Mouse (Mus musculus): ENCODE data around the gene Poldip2.
"Not testable (repeated sequence)": the region's sequence is repeated elsewhere in the genome, so short reads cannot be mapped to it uniquely, and the experiment has no call there.

Poldip2 gene

DNA sequence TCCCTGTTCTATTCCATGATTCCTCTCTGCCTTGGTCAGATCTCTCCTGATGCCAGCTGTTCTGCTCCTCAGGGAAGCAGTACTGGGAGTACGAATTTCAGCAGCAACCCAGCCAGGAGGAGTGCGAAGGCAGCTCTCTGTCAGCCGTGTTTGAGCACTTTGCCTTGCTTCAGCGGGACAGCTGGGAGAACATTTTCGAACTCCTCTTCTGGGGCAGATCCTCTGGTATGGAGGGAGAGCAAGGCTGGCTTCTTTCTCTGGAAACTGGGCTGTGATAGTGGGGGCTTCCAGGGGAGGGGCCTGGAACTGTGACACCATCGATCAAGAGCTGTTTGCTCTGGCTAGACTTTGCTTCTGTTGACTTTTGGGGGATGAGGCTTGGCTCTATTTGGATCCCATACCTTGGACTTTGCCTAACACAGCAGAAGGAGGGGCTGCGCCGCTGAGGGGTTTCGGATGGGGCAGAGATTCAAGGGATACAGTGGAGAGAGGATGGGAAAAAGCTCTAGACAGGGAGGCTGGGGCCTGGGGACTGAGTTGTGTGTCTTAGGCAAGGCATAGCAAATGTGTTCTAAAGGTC is 11.3 kb upstream of the Poldip2 start:
- DNase-seq (ENCODE audit: extremely low spot score, low spot score), result no peak

- no peak for DNase-seq (ENCODE audit: extremely low spot score, low spot score)
Observed at GRCm38 (mm10) chr11:78501529-78501928, 10.5 kb upstream of the Poldip2 start.

GRCm38 (mm10) chr11:78502909-78503650 is 8.9 kb upstream of the Poldip2 start, which contains the start of gene Sebox:
Gene Sebox (plus strand): TSS chr11:78503447.
- no peak for DNase-seq (ENCODE audit: extremely low spot score, low spot score)

GRCm38 (mm10) chr11:78505430-78505829 is 6.6 kb upstream of the Poldip2 start:
- no peak for DNase-seq (ENCODE audit: extremely low spot score, low spot score)

DNA sequence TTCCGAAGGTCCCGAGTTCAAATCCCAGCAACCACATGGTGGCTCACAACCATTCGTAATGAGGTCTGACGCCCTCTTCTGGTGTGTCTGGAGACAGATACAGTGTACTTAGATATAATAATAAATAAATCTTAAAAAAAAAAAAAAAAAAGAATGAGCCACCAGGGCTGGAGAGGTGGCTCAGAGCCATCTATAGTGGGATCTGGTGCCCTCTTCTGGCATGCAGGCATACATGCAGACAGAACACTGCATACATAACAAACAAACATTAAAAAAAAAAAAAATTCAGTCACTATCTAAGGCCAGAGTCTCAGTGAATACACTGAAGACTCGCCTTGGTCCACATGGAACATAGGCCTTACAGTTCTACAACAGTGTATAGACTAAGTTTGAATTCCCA is 2.8 kb upstream of the Poldip2 start:
- DNase-seq (ENCODE audit: extremely low spot score, low spot score), result no peak

DNA sequence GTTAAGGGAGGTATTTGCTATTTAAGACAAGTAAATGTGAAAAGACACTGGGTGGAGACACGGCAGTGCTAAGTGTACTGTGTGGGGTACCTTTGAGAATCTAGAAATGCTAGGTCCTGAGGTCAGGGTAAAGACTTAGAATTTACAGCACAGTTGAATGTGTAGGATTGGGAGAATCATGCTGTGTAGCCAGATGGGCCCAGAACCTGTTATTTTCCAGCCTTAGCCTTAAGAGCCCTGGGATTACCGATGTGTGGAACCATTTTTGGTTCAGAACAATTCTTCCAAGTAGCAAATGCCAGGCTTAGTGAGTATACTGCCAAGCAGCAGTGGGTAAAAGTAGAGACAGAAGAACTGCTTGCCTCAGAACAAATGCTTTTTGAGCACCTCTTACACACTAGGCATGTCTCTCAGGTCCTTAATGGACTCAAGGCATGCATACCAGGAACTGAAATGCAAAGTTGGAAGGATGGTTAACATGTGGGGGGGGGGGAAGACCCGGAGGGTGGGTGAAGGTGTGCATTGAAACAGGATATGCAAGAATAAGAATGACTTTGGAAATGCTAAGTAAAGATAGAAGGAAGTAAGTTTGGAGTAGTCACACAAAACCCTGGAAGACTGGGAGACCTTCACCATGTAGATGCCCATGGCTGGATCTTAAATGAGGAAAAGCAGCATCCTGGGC is 1.3 kb downstream of the Poldip2 start:
- DNase-seq (ENCODE audit: extremely low spot score, low spot score), result no peak

GRCm38 (mm10) chr11:78515549-78516325 is 3.7 kb downstream of the Poldip2 start:
- DNase-seq (ENCODE audit: extremely low spot score, low spot score), result no peak

DNA sequence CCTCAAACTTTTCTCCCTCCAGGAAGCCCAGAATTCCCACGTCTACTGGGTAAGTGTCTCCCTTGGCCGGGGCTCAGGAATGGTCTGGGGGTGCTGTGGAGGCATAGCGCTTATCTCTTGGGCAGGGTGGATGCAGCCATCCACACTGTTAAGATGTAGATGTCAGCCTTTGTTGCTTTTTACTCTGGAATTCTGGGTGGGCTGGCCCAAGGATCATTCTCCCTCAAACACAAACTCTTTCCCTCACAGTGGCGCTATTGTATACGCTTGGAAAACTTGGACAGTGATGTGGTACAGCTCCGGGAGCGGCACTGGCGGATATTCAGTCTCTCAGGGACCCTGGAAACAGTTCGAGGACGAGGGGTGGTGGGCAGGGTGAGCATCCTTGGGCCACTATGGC is 6.9 kb downstream of the Poldip2 start:
- no peak for DNase-seq (ENCODE audit: extremely low spot score, low spot score)

GRCm38 (mm10) chr11:78521880-78522279 is 9.9 kb downstream of the Poldip2 start:
- DNase-seq (ENCODE audit: extremely low spot score, low spot score), result no peak

DNA sequence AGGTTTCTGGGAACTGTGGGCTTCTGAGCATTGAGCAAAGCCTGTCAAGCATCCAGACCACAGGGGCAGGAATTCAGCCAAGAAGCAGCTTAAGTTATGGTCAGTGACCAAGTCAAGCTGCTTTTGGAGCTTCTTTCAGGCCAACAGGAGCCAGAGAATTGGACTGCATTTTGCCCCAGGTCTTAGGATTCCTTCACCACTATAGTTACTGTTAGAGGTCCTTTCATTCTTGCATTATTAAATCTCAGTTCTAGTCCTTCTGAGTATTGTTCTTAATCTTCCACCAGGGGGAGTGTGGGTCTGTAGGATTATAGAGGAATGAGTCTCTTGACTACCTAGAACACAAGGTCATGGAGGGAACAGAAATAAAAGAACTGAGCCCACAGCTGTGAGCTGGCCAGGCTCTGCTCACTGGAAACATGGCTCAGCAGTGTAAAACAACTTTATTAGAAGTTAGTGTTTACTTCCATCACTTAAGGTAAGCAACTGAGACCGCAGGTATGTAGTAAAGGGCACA is 10.5 kb downstream of the Poldip2 start:
- DNase-seq (ENCODE audit: extremely low spot score, low spot score), result no peak

- no peak for DNase-seq (ENCODE audit: extremely low spot score, low spot score)
Observed at GRCm38 (mm10) chr11:78523241-78523955, 11.4 kb downstream of the Poldip2 start.

DNA sequence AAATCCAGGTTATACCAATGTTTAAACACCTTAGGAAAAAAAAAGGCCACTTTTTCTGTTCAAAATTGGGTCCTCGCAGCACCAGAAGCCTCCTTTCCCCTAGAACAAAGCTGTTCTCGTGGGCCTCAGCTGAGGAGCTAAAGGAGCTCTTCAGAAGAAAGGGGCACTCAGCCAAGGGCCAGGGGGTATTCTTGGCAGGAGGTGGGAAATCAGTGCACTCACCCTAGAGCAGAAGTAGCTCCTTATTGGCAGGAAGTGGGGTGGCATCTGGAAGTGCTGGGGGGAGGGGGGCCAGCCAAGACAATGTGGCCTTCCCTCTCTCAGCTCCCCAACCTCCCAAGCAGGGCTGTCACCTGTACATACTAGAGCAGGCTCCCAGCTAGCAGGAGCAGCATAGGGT is 12.8 kb downstream of the Poldip2 start:
- no peak for DNase-seq (ENCODE audit: extremely low spot score, low spot score)

- DNase-seq (ENCODE audit: extremely low spot score, low spot score), result no peak
Observed at GRCm38 (mm10) chr11:78528714-78529113, 16.7 kb downstream of the Poldip2 start.

DNA sequence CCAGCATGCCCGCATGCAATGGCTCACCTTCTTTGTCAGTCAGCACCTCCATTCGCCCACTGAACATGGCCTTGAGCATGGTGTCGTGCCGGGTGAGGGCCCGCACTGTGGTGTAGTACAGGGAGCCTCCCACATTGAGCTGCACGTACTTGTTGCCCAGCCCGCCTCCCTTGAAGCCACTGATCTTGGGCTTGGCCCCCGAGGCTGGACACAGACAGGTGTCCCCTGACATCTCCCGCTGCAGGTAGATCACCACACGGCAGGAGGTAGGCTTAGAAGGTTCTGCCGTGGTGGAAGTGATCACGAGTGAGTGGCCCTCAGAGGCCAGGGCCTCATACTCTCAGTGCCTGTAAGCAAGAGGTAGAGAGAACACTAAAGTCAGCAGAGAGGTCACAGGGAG is 18.0 kb downstream of the Poldip2 start:
- no peak for DNase-seq (ENCODE audit: extremely low spot score, low spot score)

DNA sequence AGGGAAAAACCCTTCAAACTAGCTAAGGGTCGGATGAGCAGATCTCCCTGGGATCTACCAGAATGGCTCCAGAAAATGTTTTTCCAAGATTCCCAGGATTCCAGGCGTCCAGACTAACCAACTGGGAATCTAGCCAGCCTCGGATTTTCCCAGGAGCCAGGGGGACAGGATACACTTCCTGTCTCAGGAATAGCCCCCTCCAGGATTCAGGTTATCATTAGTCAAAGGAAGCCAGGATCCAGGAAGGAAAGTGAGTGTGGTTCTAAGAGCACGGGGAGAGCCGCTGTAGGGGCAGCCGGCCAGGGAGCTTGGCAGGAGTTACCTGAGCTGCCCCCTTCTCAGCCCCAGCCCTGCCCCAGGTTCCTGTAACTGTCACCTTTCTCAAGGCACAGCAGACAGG is 19.1 kb downstream of the Poldip2 start:
- DNase-seq (ENCODE audit: extremely low spot score, low spot score), result no peak

- DNase-seq (ENCODE audit: extremely low spot score, low spot score), result not testable (repeated sequence)
Observed at GRCm38 (mm10) chr11:78531515-78531914, 19.5 kb downstream of the Poldip2 start.

DNA sequence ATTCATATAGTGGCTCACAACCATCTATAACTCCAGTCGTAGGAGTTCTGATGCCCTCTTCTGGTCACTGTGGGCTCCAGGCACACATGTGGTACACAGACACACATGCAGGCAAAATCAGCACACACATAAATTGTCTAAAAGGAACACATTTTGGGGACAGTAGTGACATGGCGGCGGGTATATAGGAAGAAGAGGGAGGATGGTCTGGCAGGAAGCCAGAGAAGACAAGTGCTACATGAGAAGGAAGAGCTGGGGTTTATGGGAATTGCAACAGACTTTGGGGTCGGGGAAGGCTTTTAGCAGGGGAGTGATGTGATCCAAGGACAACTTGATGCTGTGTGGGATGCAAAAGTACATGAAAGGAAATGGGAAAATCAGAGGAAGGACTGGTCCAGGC is 22.5 kb downstream of the Poldip2 start:
- no peak for DNase-seq (ENCODE audit: extremely low spot score, low spot score)

DNA sequence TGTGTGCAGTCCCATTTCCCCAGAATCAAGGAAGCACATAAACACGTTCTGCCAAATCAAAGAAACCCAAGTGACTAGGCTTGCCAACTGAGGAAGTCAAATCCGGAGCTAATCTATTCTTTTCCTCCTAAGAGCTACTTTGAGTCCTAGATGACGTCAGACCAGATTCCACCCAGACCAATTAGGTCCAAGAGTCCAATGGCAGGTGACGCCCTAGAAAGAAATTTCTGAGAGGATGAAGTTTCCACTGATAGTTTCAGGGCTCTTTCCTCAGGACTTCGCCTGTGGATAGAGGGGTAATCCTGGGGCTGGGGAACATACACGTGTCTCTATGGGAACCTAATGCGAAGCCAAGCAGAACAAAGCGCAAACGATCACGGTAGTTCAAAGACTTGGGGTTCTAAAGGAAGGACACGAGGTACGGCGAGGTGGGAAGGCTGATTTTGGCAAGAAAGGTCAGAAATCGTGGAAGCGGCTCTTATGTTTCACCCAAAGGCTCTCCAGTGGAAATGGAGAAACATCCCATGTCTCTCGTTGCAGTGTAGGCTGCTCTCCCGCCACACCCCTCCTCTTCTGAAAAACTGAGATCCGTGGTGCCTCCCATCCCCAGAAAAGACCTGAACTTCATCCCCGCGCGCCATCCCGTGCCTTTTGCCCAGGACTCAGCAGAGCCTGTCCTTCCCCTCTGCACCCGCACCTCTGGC is 23.5 kb downstream of the Poldip2 start:
- DNase-seq (ENCODE audit: extremely low spot score, low spot score), result no peak

DNA sequence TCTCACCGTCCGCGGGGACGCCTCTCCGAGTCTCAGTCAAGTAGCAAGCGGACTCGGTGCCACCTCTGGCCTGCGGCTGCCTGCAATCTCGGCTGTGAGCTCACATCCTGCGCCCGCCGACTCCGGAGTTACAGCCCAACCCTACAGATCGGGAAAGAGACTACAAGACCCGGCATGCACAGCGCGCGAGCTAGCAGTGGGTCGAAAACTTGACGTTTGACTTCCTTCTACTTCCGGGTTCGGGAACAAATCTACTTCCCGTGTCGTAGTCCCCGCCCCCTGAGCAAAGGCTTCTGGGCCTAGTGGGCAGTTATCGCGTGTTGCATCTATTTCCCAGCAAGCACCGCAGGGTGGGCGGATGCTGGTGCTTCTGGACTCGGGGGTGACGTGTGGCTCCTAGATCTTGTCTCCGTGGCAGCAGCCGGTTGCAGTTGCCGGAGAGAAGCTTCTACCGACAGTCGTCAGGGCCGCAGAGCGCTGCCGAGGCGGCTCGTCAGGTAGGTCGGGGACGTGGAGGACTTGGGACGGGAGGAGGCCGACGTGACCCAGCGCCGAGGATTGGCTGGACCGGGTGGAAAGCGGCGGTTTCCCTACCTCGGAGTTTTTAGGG is 24.2 kb downstream of the Poldip2 start, which contains the start of the genes Tnfaip1 and Ift20:
TSS of gene Tnfaip1 (minus strand) at position 253 of the 610 bp plus-strand sequence.
TSS of gene Ift20 (plus strand) at position 282 of the 610 bp plus-strand sequence.
- DNase-seq (ENCODE audit: extremely low spot score, low spot score), result peak; percentile 95

GRCm38 (mm10) chr11:78536690-78537084 is 24.7 kb downstream of the Poldip2 start:
- DNase-seq (ENCODE audit: extremely low spot score, low spot score), result no peak

Measured in neural tube, embryonic 10.5 days (tissue).